Mouse (Mus musculus): ENCODE data around the gene Zfp853.

GRCm38 (mm10) chr5:143328690-143329495, 35.5 kb upstream of the Zfp853 start, which contains the start of gene Zdhhc4:
- TF ChIP-seq CTCF (IDR thresholded peaks at IDR 0.05; ENCODE audit: low read depth), result no peak
- peak; percentile 53; the same call in 1 of the 2 replicates for TF ChIP-seq EP300 (IDR thresholded peaks at IDR 0.05; ENCODE audit: low read depth)

Data from liver, postnatal 0 days (tissue).